Mouse (Mus musculus): Measurements from ENCODE around the gene Fam184b. TPM values are rescaled to one million over a fixed set of nuclear protein-coding genes. Genes with fewer than 3 reads are reported as not detected.

Fam184b gene
- polyA plus RNA-seq, 1 experiment from 2014 or later = 3.4 TPM

- no peak overlapping the region for H3K27ac ChIP-seq
- WGBS = 8% methylated on average over 15 of the region's 17 CpGs
- H3K4me1 ChIP-seq = no peaks in the 10 kb centered on the region
- H3K9me3 ChIP-seq = no peaks in the 10 kb centered on the region
- H3K9ac ChIP-seq = no peak overlapping the region
- H3K27me3 ChIP-seq (replicated peaks) = no peaks in the 10 kb centered on the region
- peak overlapping the region; percentile 16; the same call in 1 of the 2 replicates for H3K4me2 ChIP-seq
- peak; percentile 79 for ATAC-seq (ENCODE audit: insufficient read depth, low FRiP score, low read depth)
- peaks cover 3% of the 10 kb centered on the region; the same call in 1 of the 2 replicates for H3K36me3 ChIP-seq
- no peak overlapping the region for H3K4me3 ChIP-seq (replicated peaks)
Observed at GRCm38 (mm10) chr5:45534319-45535098, 104.9 kb downstream of the Fam184b start.

- H3K27me3 ChIP-seq (replicated peaks) = no peaks in the 10 kb centered on the region
- H3K27ac ChIP-seq = no peak overlapping the region
- peaks cover 36% of the 10 kb centered on the region for H3K36me3 ChIP-seq
- no peaks in the 10 kb centered on the region for H3K9me3 ChIP-seq
- no peak overlapping the region for H3K9ac ChIP-seq
- H3K4me2 ChIP-seq = no peak overlapping the region
- ATAC-seq (ENCODE audit: insufficient read depth, low FRiP score, low read depth) = no peak
- H3K4me1 ChIP-seq = no peaks in the 10 kb centered on the region
- WGBS = 86% methylated on average over 3 of the region's 3 CpGs
- no peak overlapping the region for H3K4me3 ChIP-seq (replicated peaks)
Observed at GRCm38 (mm10) chr5:45529696-45530095, 109.7 kb downstream of the Fam184b start.

GRCm38 (mm10) chr5:45526338-45526737 lies 113.1 kb downstream of the Fam184b start:
- ATAC-seq (ENCODE audit: insufficient read depth, low FRiP score, low read depth) = no peak
- WGBS = 87% methylated on average over 4 of the region's 4 CpGs
- no peak overlapping the region for H3K4me2 ChIP-seq
- peaks cover 45% of the 10 kb centered on the region for H3K36me3 ChIP-seq
- no peak overlapping the region for H3K9ac ChIP-seq
- no peak overlapping the region for H3K27ac ChIP-seq
- no peak overlapping the region for H3K4me3 ChIP-seq (replicated peaks)
- no peaks in the 10 kb centered on the region for H3K27me3 ChIP-seq (replicated peaks)
- H3K9me3 ChIP-seq = no peaks in the 10 kb centered on the region
- peaks cover 8% of the 10 kb centered on the region; the same call in 1 of the 2 replicates for H3K4me1 ChIP-seq

- H3K4me3 ChIP-seq (replicated peaks) = no peak overlapping the region
- no peaks in the 10 kb centered on the region for H3K27me3 ChIP-seq (replicated peaks)
- H3K36me3 ChIP-seq = peaks cover 45% of the 10 kb centered on the region
- H3K4me2 ChIP-seq = no peak overlapping the region
- H3K9me3 ChIP-seq = no peaks in the 10 kb centered on the region
- WGBS = 89% methylated on average over 10 of the region's 10 CpGs
- peaks cover 15% of the 10 kb centered on the region; the same call in 1 of the 2 replicates for H3K4me1 ChIP-seq
- no peak overlapping the region for H3K9ac ChIP-seq
- no peak for ATAC-seq (ENCODE audit: insufficient read depth, low FRiP score, low read depth)
- H3K27ac ChIP-seq = no peak overlapping the region
Observed at GRCm38 (mm10) chr5:45525101-45525500, 114.3 kb downstream of the Fam184b start.

GRCm38 (mm10) chr5:45521601-45522000 lies 117.8 kb downstream of the Fam184b start:
- peak overlapping the region; percentile 99; the same call in 1 of the 2 replicates for H3K4me3 ChIP-seq (replicated peaks)

GRCm38 (mm10) chr5:45520809-45521110 lies 118.7 kb downstream of the Fam184b start:
- no peak for ATAC-seq (ENCODE audit: insufficient read depth, low FRiP score, low read depth)
- H3K9ac ChIP-seq = peak overlapping the region; percentile 98
- peaks cover 18% of the 10 kb centered on the region; the same call in 1 of the 2 replicates for H3K4me1 ChIP-seq
- peaks cover 16% of the 10 kb centered on the region for H3K36me3 ChIP-seq
- H3K4me2 ChIP-seq = peak overlapping the region; percentile 74
- whole genome bisulfite sequencing = 3% methylated on average over 5 of the region's 5 CpGs
- H3K27ac ChIP-seq = no peak overlapping the region
- no peaks in the 10 kb centered on the region for H3K27me3 ChIP-seq (replicated peaks)
- H3K4me3 ChIP-seq (replicated peaks) = peak overlapping the region; percentile 99
- H3K9me3 ChIP-seq = no peaks in the 10 kb centered on the region

More at GRCm38 (mm10) chr5:45521601-45522000, 117.8 kb downstream of the Fam184b start:
- 0 out of 2 replicates have a peak overlapping the region, but pooled peaks have one; percentile 9 for H3K4me2 ChIP-seq
- H3K27ac ChIP-seq = no peak overlapping the region
- H3K36me3 ChIP-seq = peaks cover 19% of the 10 kb centered on the region
- no peaks in the 10 kb centered on the region for H3K27me3 ChIP-seq (replicated peaks)
- H3K4me1 ChIP-seq = peaks cover 18% of the 10 kb centered on the region; the same call in 1 of the 2 replicates
- no peaks in the 10 kb centered on the region for H3K9me3 ChIP-seq
- 88% methylated on average over 6 of the region's 6 CpGs for WGBS
- ATAC-seq (ENCODE audit: insufficient read depth, low FRiP score, low read depth) = no peak
- no peak overlapping the region for H3K9ac ChIP-seq

- Histone ChIP-seq H3K4me1 (peaks cover 18% of the 10 kb centered on the region; the same call in 1 of the 2 replicates), H3K9ac (peak within 1 kb of the TSS; percentile 98), H3K36me3 (peaks cover 13% of the 10 kb centered on the region), H3K9me3 (no peaks in the 10 kb centered on the region), H3K4me3 (replicated peaks) (peak within 1 kb of the TSS; percentile 99), H3K27me3 (replicated peaks) (no peaks in the 10 kb centered on the region), H3K27ac (peak within 1 kb of the TSS; percentile 44; the same call in 1 of the 2 replicates), H3K4me2 (peak within 1 kb of the TSS; percentile 74)
- WGBS = 2% methylated on average over 56 of the region's 56 CpGs
- ATAC-seq (ENCODE audit: insufficient read depth, low FRiP score, low read depth) = peak; percentile 96
Observed at GRCm38 (mm10) chr5:45519960-45520808, 119.2 kb downstream of the Fam184b start, which contains the start of gene Med28. Med28 (plus strand) TSS chr5:45520229.

- H3K9ac ChIP-seq = no peak overlapping the region
- 89% methylated on average over 10 of the region's 10 CpGs for WGBS
- H3K36me3 ChIP-seq = peaks cover 20% of the 10 kb centered on the region
- H3K4me1 ChIP-seq = peaks cover 3% of the 10 kb centered on the region; the same call in 1 of the 2 replicates
- no peaks in the 10 kb centered on the region for H3K9me3 ChIP-seq
- no peak for ATAC-seq (ENCODE audit: insufficient read depth, low FRiP score, low read depth)
- no peaks in the 10 kb centered on the region for H3K27me3 ChIP-seq (replicated peaks)
- no peak overlapping the region for H3K27ac ChIP-seq
- H3K4me2 ChIP-seq = no peak overlapping the region
- no peak overlapping the region for H3K4me3 ChIP-seq (replicated peaks)
Observed at GRCm38 (mm10) chr5:45515151-45515743, 124.2 kb downstream of the Fam184b start.

- no peak overlapping the region for H3K9ac ChIP-seq
- H3K4me3 ChIP-seq (replicated peaks) = no peak overlapping the region
- 73% methylated on average over 1 of the region's 1 CpGs for WGBS
- H3K36me3 ChIP-seq = peaks cover 27% of the 10 kb centered on the region
- H3K27ac ChIP-seq = no peak overlapping the region
- no peak for ATAC-seq (ENCODE audit: insufficient read depth, low FRiP score, low read depth)
- H3K27me3 ChIP-seq (replicated peaks) = no peaks in the 10 kb centered on the region
- 0 out of 2 replicates have a peak, but pooled peaks cover under 1% of the 10 kb centered on the region for H3K4me1 ChIP-seq
- H3K4me2 ChIP-seq = no peak overlapping the region
- H3K9me3 ChIP-seq = no peaks in the 10 kb centered on the region
Observed at GRCm38 (mm10) chr5:45514599-45514998, 124.8 kb downstream of the Fam184b start.

GRCm38 (mm10) chr5:45513511-45513910 lies 125.9 kb downstream of the Fam184b start:
- H3K4me2 ChIP-seq = no peak overlapping the region
- H3K36me3 ChIP-seq = peaks cover 31% of the 10 kb centered on the region
- no peaks in the 10 kb centered on the region for H3K9me3 ChIP-seq
- no peak overlapping the region for H3K4me3 ChIP-seq (replicated peaks)
- ATAC-seq (ENCODE audit: insufficient read depth, low FRiP score, low read depth) = no peak
- no peak overlapping the region for H3K27ac ChIP-seq
- no peak overlapping the region for H3K9ac ChIP-seq
- H3K27me3 ChIP-seq (replicated peaks) = no peaks in the 10 kb centered on the region
- 89% methylated on average over 2 of the region's 2 CpGs for WGBS
- no peaks in the 10 kb centered on the region for H3K4me1 ChIP-seq

GRCm38 (mm10) chr5:45512908-45513307 lies 126.5 kb downstream of the Fam184b start:
- no peak for ATAC-seq (ENCODE audit: insufficient read depth, low FRiP score, low read depth)
- no peak overlapping the region for H3K9ac ChIP-seq
- 91% methylated on average over 6 of the region's 6 CpGs for WGBS

More at GRCm38 (mm10) chr5:45512908-45513307, 126.5 kb downstream of the Fam184b start:
- H3K36me3 ChIP-seq = peaks cover 31% of the 10 kb centered on the region
- no peaks in the 10 kb centered on the region for H3K4me1 ChIP-seq
- no peak overlapping the region for H3K27ac ChIP-seq
- H3K9me3 ChIP-seq = no peaks in the 10 kb centered on the region
- no peaks in the 10 kb centered on the region for H3K27me3 ChIP-seq (replicated peaks)
- H3K4me2 ChIP-seq = no peak overlapping the region
- H3K4me3 ChIP-seq (replicated peaks) = no peak overlapping the region

Data from stomach, embryonic 15.5 days (tissue).